Mouse (Mus musculus): ENCODE measurements around the gene Phrf1. TPM values are rescaled to one million over a fixed set of nuclear protein-coding genes. Genes with fewer than 3 reads are reported as not detected.

Gene Phrf1
- polyA plus RNA-seq, 1 experiment from 2014 or later = 26.6 TPM

GRCm38 (mm10) chr7:141215880-141216733 lies 12.5 kb upstream of the Phrf1 start:
- peaks cover 16% of the 10 kb centered on the region; the same call in 1 of the 2 replicates for H3K4me1 ChIP-seq (ENCODE audit: insufficient read depth, low read depth, low read length)
- DNase-seq (ENCODE audit: low spot score) (peak; percentile 94), ATAC-seq (peak; percentile 81)
- H3K9ac ChIP-seq (replicated peaks; ENCODE audit: low read depth) = peak overlapping the region; percentile 72
- H3K9me3 ChIP-seq (ENCODE audit: low read length) = no peaks in the 10 kb centered on the region
- peak overlapping the region; percentile 97 for H3K4me2 ChIP-seq (replicated peaks; ENCODE audit: low read depth, low read length)
- no peaks in the 10 kb centered on the region for H3K27me3 ChIP-seq (replicated peaks; ENCODE audit: insufficient read depth, low read length)
- peak overlapping the region; percentile 95 for H3K27ac ChIP-seq (ENCODE audit: low read length)
- TF ChIP-seq CTCF (IDR thresholded peaks at IDR 0.05) (peak; percentile 17; the same call in 1 of the 2 replicates), EP300 (IDR thresholded peaks at IDR 0.05) (peak; percentile 57)
- no peaks in the 10 kb centered on the region for H3K36me3 ChIP-seq (ENCODE audit: insufficient read depth, low read length)
- peak overlapping the region; percentile 58 for H3K4me3 ChIP-seq (ENCODE audit: low read depth, low read length)
- 1% methylated on average over 37 of the region's 42 CpGs for WGBS

GRCm38 (mm10) chr7:141216894-141217293 lies 11.7 kb upstream of the Phrf1 start:
- H3K4me2 ChIP-seq (replicated peaks; ENCODE audit: low read depth, low read length) = peak overlapping the region; percentile 97
- WGBS = 77% methylated on average over 11 of the region's 11 CpGs
- no peaks in the 10 kb centered on the region for H3K9me3 ChIP-seq (ENCODE audit: low read length)

DNA sequence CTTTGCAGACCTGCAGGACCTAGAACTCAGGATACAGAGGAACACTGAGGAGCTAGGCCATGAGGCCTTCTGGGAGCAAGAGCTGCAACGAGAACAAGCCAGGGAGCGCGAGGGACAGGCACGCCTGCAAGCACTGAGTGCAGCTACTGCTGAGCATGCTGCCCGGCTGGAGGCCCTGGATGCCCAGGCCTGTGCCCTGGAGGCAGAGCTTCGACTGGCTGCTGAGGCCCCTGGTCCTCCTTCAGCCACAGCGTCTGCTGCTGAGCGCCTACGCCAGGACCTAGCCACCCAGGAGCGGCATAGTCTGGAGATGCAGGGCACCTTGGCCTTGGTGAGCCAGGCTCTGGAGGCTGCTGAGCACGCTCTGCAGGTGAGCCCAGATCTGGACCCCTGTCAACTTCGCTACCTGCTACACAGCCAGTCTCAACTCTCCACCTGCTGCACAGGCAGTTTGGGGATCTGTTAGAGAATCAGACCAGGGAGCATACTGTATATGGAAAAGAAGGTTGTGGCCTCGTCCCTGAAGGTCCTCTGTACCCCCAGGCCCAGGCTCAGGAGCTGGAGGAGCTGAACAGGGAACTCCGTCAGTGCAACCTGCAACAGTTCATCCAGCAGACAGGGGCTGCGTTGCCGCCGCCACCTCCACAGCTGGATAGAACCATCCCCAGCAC lies 11.1 kb upstream of the Phrf1 start:
- Histone ChIP-seq H3K27ac (ENCODE audit: low read length) (no peak overlapping the region), H3K9ac (replicated peaks; ENCODE audit: low read depth) (peak overlapping the region; percentile 8; the same call in 1 of the 2 replicates), H3K4me3 (ENCODE audit: low read depth, low read length) (peak overlapping the region; percentile 58; the same call in 1 of the 2 replicates), H3K4me2 (replicated peaks; ENCODE audit: low read depth, low read length) (peak overlapping the region; percentile 97), H3K36me3 (ENCODE audit: insufficient read depth, low read length) (no peaks in the 10 kb centered on the region), H3K4me1 (ENCODE audit: insufficient read depth, low read depth, low read length) (peaks cover 23% of the 10 kb centered on the region), H3K27me3 (replicated peaks; ENCODE audit: insufficient read depth, low read length) (no peaks in the 10 kb centered on the region), H3K9me3 (ENCODE audit: low read length) (no peaks in the 10 kb centered on the region)
- no peak for DNase-seq (ENCODE audit: low spot score)
- 83% methylated on average over 17 of the region's 17 CpGs for WGBS
- ATAC-seq = no peak
- no peak for TF ChIP-seq CTCF (IDR thresholded peaks at IDR 0.05)
- TF ChIP-seq EP300 (IDR thresholded peaks at IDR 0.05) = no peak

More at GRCm38 (mm10) chr7:141216894-141217293, 11.7 kb upstream of the Phrf1 start:
- Histone ChIP-seq H3K36me3 (ENCODE audit: insufficient read depth, low read length) (no peaks in the 10 kb centered on the region), H3K9ac (replicated peaks; ENCODE audit: low read depth) (peak overlapping the region; percentile 29; the same call in 1 of the 2 replicates), H3K4me1 (ENCODE audit: insufficient read depth, low read depth, low read length) (peaks cover 18% of the 10 kb centered on the region; the same call in 1 of the 2 replicates), H3K4me3 (ENCODE audit: low read depth, low read length) (peak overlapping the region; percentile 58), H3K27ac (ENCODE audit: low read length) (peak overlapping the region; percentile 95), H3K27me3 (replicated peaks; ENCODE audit: insufficient read depth, low read length) (no peaks in the 10 kb centered on the region)
- ATAC-seq (no peak), DNase-seq (ENCODE audit: low spot score) (no peak)
- TF ChIP-seq CTCF (IDR thresholded peaks at IDR 0.05) (no peak), EP300 (IDR thresholded peaks at IDR 0.05) (no peak)

DNA sequence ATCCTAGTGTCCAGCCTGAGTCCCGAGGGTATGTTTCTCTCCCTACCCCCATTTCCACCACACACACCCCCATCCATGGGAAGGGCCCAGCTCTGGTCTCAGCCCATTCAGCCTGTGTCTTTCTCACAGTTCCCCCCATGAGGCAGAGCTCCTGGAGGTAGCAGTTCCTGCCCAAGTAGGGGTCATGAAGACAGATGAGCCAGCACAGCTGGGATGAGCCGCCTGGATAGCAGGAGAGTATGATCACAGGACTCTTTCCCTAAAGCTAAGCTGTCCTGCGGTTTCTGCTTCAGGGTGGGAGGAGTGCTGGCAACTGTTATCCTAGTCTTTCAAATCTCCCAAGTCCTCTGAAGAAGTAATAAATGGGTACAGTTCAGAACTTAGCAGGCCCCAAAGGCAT lies 10.4 kb upstream of the Phrf1 start:
- TF ChIP-seq EP300 (IDR thresholded peaks at IDR 0.05) (no peak), CTCF (IDR thresholded peaks at IDR 0.05) (no peak)
- no peaks in the 10 kb centered on the region for H3K27me3 ChIP-seq (replicated peaks; ENCODE audit: insufficient read depth, low read length)
- DNase-seq (ENCODE audit: low spot score) (no peak), ATAC-seq (no peak)
- no peaks in the 10 kb centered on the region for H3K36me3 ChIP-seq (ENCODE audit: insufficient read depth, low read length)
- WGBS = 63% methylated on average over 3 of the region's 3 CpGs
- H3K9me3 ChIP-seq (ENCODE audit: low read length) = no peaks in the 10 kb centered on the region
- H3K4me3 ChIP-seq (ENCODE audit: low read depth, low read length) = no peak overlapping the region
- no peak overlapping the region for H3K9ac ChIP-seq (replicated peaks; ENCODE audit: low read depth)
- H3K4me2 ChIP-seq (replicated peaks; ENCODE audit: low read depth, low read length) = peak overlapping the region; percentile 97; the same call in 1 of the 2 replicates
- H3K27ac ChIP-seq (ENCODE audit: low read length) = no peak overlapping the region
- peaks cover 29% of the 10 kb centered on the region for H3K4me1 ChIP-seq (ENCODE audit: insufficient read depth, low read depth, low read length)

GRCm38 (mm10) chr7:141218557-141219133 lies 9.9 kb upstream of the Phrf1 start:
- 68% methylated on average over 5 of the region's 5 CpGs for WGBS
- no peak overlapping the region for H3K27ac ChIP-seq (ENCODE audit: low read length)

More at GRCm38 (mm10) chr7:141218557-141219133, 9.9 kb upstream of the Phrf1 start:
- TF ChIP-seq EP300 (IDR thresholded peaks at IDR 0.05) (no peak), CTCF (IDR thresholded peaks at IDR 0.05) (no peak)
- ATAC-seq (no peak), DNase-seq (ENCODE audit: low spot score) (no peak)
- H3K9me3 ChIP-seq (ENCODE audit: low read length) = no peaks in the 10 kb centered on the region
- no peak overlapping the region for H3K9ac ChIP-seq (replicated peaks; ENCODE audit: low read depth)
- H3K27me3 ChIP-seq (replicated peaks; ENCODE audit: insufficient read depth, low read length) = no peaks in the 10 kb centered on the region
- H3K36me3 ChIP-seq (ENCODE audit: insufficient read depth, low read length) = no peaks in the 10 kb centered on the region
- peaks cover 30% of the 10 kb centered on the region for H3K4me1 ChIP-seq (ENCODE audit: insufficient read depth, low read depth, low read length)
- H3K4me3 ChIP-seq (ENCODE audit: low read depth, low read length) = no peak overlapping the region
- no peak overlapping the region for H3K4me2 ChIP-seq (replicated peaks; ENCODE audit: low read depth, low read length)
